Mouse (Mus musculus) kidney, postnatal 25 days (tissue): ENCODE results near the gene Vps37c.

Experiments used
- DNase-seq, 2 experiments: peaks; one replicate each; pipeline ENCODE4 v3.0.0; 2021; ENCODE audit warnings: mixed read lengths in 2 of 2

The Vps37c gene

DNA sequence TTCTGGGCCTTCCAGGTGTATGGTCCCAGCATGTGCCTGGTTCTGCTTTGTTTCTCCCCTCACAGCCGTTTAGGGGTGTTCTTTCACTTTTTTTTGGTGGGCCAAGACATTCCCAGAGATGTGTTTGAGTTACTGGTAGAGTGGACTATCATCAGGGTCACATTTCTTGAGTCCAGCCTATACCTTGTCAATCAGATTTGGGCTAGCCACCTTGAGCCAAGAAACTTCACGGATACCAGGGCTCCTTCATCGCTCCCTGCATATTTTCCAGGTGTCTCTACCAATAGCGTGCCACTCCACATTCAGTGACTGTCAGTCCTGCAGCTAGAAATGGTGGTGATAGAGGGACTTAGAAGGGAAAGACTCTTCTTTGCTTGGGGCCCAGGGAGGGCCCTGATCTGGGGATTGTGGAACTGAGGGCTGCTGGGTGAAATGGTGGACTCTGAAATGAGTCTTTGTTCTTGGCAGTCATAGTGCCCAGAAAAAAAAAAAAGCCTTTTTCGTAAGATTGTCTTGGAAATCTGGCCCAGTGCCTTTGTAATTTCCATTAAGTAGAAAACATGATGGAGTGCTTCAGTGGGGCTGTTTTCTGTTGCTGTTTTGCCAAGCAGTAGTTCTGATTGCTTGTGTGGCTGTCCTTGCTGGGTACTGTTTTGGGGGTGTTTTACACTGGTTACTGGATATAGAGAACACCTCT, 1.1 kb downstream of the Vps37c start:
- peak in 1 of 2 experiments; percentile 37 for DNase-seq

DNA sequence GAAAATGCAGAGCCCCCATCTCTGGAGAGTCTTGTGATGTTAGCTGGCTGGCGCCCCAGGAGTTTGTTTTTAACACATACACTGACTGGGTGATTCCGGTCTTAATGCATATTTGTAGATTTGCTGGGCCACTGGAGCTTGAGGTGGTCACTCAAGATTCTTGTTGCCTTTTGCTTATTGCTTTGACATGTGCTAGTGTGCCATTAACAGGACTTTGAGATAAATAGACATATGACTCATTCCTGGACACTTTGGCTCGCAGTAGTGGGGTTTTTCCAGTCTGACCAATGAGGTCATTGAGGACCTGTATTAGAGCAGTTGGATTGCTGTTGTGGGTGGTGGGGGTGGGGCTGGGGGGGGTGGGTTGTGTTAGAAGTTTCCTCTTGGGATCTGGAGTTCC, 1.8 kb downstream of the Vps37c start:
- peak in 1 of 2 experiments; percentile 52 for DNase-seq

DNA sequence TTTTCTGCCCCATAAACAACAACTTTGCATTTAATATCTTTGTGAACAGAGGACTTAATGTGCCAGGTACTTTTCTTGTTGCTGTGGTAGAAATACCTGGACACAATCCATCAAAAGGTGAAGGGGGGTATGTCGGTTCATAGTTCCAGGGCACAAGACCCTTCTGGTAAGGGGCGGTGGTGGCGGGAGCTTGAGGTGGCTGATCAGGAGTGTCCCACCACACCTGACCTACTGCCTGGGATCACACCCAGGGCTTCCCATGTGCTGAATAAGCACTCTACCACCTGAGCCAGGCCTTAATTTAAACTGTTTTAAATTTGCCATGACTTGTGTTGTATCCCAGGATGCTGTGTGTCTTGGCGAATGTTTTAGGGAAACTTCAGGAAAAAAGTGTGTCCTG, 2.6 kb downstream of the Vps37c start:
- DNase-seq = peak in 1 of 2 experiments; percentile 35

- DNase-seq = no peak
These were observed 3.1 kb downstream of the Vps37c start for GRCm38 (mm10) chr19:10691660-10692059.

DNA sequence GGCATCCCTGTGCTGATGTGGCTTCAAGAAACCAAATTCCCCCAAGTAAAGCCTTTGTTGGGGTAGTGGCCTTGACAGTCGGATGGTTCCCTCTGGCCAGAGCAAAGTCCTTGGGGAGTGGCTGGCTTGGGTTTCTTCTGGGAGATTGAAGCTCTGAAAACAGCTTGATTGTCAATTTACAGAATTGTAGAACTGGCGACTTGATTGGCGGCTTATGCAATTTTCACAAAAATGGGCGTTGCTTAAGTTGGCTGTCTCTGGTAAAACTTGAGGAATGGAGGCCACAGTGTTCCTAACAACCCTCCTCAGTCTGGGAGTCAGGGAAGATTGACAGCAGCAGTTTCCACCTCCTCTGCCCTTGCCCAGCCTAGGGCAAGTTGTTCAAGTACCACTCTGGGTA, 3.8 kb downstream of the Vps37c start:
- peak; percentile 36 to 69 for DNase-seq

- DNase-seq = peak in 1 of 2 experiments; percentile 56
These were observed 5.6 kb downstream of the Vps37c start for GRCm38 (mm10) chr19:10693926-10694682.

DNA sequence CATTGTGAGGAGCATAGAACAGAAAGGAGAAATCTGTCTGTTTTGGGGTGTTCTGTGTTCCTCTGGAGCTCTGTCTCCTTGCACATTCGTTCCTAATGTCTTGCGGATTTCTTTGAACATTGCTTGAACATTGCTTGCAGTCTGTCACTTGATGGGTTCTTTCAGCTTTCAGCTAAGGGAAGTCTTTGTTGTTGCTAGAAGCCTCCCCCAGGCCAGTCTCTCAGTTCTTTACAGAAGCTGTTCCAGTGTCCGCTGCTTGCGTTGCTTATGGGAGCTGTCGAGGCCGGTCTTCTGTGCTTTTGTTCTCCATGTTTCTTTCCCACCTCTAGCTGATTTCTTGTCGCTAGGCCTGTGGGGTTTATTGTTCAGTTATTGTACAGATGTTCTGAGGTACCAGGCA, 7.3 kb downstream of the Vps37c start:
- DNase-seq = peak in 1 of 2 experiments; percentile 24

DNA sequence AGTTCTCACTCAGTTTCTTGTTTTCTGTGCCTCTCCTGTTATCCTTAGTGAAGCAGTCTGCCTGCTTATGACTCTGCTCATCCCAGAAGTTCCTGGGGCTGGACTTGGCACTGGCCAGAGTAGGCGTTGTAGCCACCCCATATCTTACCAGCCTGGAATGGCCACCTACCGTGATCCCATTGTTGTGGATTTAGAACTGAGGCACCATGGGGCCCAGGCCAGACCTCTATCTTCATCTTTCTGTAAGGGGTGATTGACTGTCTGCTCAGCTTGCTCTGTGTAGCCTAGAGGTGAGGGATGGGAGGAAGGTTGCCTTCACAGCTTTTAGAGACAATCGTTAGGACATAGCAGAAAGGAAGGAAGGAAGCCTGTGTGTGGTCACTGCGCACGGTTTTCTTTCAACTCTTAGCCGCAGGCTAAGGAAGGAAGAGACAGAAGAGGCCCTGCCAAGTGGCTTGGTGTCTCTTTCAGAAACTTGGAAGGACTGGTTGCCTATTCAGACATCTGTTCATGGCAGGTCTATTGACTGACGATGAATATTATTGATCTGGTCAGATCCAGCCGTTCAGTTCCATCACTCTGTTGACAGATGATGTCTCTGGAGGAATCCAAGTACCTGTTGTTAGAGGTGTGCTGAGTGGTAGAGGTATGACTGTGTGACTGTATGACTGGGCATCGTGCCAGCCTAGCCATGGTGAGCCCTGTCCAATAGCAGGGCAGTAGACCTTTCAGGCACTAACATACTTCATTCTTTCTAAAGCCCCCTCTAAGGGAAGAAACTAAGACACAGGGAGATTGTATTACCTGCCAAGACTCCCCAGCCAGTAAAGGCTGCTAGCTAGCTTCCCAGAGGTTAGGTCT, 9.8 kb downstream of the Vps37c start:
- peak; percentile 42 for DNase-seq

DNA sequence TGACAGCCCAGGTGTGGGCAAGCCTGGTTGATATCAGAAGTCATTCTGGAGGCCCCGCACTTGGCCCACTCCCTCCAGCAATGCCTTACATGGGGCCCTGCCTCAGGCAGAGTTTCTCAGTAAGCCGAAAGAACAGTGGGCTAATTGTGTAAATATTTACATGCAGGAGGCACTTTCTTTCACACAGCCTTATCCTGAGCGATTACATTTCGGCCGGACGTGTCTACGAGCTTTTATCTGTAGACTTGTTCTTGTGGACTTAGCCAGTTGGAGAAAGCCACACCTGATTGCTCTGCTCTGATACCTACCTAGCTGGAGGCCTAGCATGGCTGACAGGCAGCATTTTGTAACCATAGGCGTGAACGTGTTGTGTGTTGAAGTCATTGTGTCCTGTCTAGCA, 11.3 kb downstream of the Vps37c start:
- DNase-seq = no peak

DNA sequence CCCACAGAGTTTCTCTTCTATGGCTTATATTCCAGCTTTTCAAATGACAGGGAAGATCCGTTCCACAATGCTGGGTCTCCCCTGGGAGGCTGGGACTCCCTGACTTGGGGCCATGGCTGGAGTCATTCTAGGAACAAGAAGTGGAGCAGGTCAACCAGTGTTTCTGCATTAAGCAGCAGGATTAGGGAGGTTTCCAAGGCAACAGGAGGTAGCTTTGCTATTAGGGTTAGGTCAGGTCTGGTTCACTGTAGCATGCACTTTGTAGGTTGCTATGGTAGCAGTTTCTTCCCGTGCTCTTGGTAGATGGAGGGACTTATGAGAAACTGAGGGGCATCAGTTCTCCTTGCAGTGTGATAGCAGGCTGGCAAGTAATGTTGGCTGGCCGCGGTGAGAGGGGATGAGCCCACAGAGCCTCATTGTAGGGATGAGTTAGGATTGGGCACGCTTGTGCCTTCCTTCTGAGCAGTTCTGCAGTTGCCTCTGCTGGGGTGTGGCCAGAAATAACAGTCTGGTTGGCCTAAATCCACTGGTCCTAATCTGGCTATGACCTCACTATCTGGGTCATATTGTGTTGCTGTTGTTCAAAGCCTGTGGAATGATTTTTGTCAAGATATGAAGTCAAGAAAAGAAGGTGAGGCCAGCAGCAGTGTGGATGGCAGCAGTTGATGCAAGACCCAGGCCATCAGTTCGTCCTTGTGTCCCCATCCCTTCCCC, 12.6 kb downstream of the Vps37c start:
- peak in 1 of 2 experiments; percentile 40 for DNase-seq

GRCm38 (mm10) chr19:10702125-10702524, 13.6 kb downstream of the Vps37c start:
- DNase-seq = no peak

- peak in 1 of 2 experiments; percentile 43 for DNase-seq
These were observed 14.9 kb downstream of the Vps37c start for GRCm38 (mm10) chr19:10703470-10703869.

- no peak for DNase-seq
These were observed 18.7 kb downstream of the Vps37c start for GRCm38 (mm10) chr19:10707087-10707875.

DNA sequence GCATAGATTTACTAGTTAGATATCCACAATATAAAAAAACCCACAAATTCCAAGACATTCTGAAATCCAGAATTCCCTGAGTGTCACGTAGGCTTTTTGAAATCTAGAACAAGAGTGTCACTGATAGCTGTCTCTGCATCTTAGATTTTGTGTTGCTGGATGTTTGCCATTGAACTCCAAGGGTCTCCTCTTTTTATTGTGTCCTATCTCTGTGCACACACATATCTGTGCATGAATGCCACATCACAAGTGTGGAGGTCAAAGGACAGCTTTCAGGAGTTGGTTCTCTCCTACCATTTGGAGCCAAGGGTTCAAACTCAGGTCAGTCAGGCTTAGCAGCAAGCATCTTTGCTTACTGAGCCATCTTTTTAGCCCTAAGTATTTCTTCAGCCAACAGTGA, 19.3 kb downstream of the Vps37c start:
- DNase-seq = no peak

DNA sequence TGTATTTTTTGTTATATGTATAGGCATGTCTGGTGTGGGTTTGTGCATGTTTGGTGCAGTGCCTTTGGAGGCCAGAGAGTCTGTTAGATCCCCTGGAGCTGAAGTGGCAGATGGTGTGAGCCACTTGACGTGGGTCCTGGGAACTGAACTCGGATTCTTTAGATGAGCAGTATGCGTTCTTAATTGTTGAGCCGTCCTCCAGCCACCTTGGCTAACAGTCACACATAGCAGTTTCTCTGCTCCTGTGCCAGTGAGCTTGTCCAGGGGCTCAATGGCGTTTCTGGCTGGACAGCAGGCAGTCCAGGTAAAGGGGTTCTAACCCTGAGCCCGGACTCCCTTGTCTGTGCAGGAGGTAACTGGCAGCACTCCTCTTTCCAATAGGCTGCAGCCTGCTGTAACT, 20.4 kb downstream of the Vps37c start:
- no peak for DNase-seq

GRCm38 (mm10) chr19:10709360-10710087, 21.0 kb downstream of the Vps37c start:
- peak; percentile 96 to 97 for DNase-seq

GRCm38 (mm10) chr19:10710088-10710511, 21.6 kb downstream of the Vps37c start:
- DNase-seq = peak; percentile 77 to 80

DNA sequence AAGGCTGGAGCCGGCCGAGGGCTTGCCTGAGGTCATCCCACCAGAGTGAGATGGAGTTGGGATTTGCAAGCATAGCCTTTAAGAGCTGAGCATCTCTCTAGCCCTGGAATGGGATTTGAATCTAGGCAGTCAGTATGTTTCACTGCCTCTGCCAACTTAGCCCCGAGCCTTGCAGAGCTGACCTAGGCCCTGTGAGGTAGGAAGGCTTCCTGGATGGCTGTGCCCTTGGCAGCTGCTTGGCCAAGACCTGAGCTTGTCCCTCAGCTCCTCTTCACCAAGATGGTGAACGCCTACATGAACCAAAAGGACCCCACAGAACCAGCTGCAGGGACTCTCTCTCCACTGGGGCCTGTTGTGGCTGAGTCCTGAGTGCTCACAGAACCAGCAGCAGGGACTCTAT, 22.2 kb downstream of the Vps37c start:
- no peak for DNase-seq

DNA sequence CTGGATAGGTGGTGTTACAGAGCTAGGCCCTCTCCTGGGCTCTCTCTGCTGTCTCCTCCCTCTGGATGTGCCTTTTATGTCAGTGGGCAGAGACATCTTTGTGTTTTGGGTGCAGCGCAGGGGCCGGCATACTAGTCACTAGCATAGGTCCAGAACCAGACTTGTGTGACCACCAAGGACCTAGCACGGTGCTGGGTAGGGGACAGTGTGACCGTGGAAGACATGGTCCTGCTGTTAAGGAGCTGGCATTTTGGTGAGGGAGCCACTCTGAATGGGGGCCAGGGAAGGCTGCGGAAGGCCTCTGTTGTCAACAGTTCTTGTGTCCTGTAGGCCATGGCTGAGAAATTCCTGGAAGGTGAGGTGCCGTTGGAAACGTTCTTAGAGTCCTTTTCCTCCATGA, 23.7 kb downstream of the Vps37c start:
- DNase-seq = no peak

- DNase-seq = no peak
These were observed 24.1 kb downstream of the Vps37c start for GRCm38 (mm10) chr19:10712646-10713045.

DNA sequence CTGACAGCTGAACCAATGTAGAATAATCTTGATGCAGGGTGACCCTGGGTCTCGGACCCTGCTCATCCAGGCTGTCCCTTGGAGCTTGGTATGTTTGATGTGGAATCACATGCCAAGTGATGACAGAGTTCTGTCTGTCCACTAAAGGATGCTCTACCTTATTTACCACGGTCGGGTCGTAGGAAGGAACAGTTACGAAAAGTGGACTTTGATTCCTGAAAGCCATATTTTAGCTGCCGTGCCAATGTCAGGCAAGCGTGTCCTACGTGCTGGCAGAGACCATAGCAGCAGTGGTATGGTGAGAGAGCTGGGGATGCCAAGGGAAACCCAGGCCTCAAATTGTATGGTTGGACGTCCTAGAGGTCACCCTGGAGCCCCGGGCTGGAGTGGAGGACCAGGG, 25.0 kb downstream of the Vps37c start:
- no peak for DNase-seq
